Mouse (Mus musculus) heart, postnatal 0 days (tissue): ENCODE measurements around the gene Gbx2.

Source experiments
- CTCF ChIP-seq: IDR thresholded peaks from 2 replicates; pipeline ENCODE4 v1.5.1; 2016; ENCODE audit warnings: antibody characterized with exemption, control low read depth, low read depth
- EP300 ChIP-seq: IDR thresholded peaks from 2 replicates; pipeline ENCODE4 v1.6.1; 2016; ENCODE audit warnings: antibody characterized with exemption, low read depth

GRCm38 (mm10) chr1:89976411-89976810 is 45.4 kb upstream of the Gbx2 start:
- TF ChIP-seq CTCF: no peak
- no peak for TF ChIP-seq EP300
